Mouse (Mus musculus) ES-E14 (cell line): ENCODE measurements around the gene Podn. TPM values are rescaled to one million over a fixed set of nuclear protein-coding genes. Genes with fewer than 3 reads are reported as not detected.

ENCODE experiments used
- DNase-seq: peaks from one replicate; pipeline ENCODE4 v3.0.0-alpha.2; 2013; ENCODE audit warnings: low read depth, low spot score
- H3K27ac ChIP-seq: 2 replicates; pipeline ENCODE4 v1.5.1; 2012; ENCODE audit warnings: low read depth, mild to moderate bottlenecking, low read length, moderate library complexity, mixed read lengths; ENCODE audit not compliant: poor library complexity, insufficient read depth, severe bottlenecking
- H3K36me3 ChIP-seq: 2 replicates; pipeline ENCODE4 v1.6.1; 2012; ENCODE audit warnings: mild to moderate bottlenecking, low read length, moderate library complexity, mixed read lengths; ENCODE audit not compliant: control insufficient read depth, poor library complexity, insufficient read depth, severe bottlenecking
- H3K4me1 ChIP-seq, 2 experiments: fragments of 150-350 bp in 1 of 2; sonication (generic) in 1 of 2; 2 replicates each; pipeline ENCODE4 v1.6.1; 2012; ENCODE audit warnings: low read length in 2 of 2, mild to moderate bottlenecking in 1 of 2, mixed read lengths in 1 of 2; ENCODE audit not compliant: control insufficient read depth in 2 of 2, insufficient read depth in 2 of 2, poor library complexity in 1 of 2
- H3K4me3 ChIP-seq, 2 experiments: fragments of 150-350 bp in 1 of 2; sonication (generic) in 1 of 2; 2 replicates each; pipeline ENCODE4 v1.5.1; 2012; ENCODE audit warnings: low read length in 2 of 2, low read depth in 1 of 2, mild to moderate bottlenecking in 1 of 2, mixed read lengths in 1 of 2; ENCODE audit not compliant: insufficient read depth in 1 of 2, poor library complexity in 1 of 2, severe bottlenecking in 1 of 2
- H3K9ac ChIP-seq: 2 replicates; pipeline ENCODE4 v1.6.1; 2012; ENCODE audit warnings: low read depth, mild to moderate bottlenecking, low read length, mixed read lengths; ENCODE audit not compliant: poor library complexity, insufficient read depth, severe bottlenecking
- H3K9me3 ChIP-seq: fragments of 150-350 bp; sonication (generic); 2 replicates; pipeline ENCODE4 v1.6.1; 2012; ENCODE audit warnings: low read depth, mild to moderate bottlenecking, low read length; ENCODE audit not compliant: control insufficient read depth, insufficient read depth
- CHD2 ChIP-seq: IDR thresholded peaks from 2 replicates; pipeline ENCODE4 v1.6.1; 2014; ENCODE audit warnings: mild to moderate bottlenecking, low read depth, low read length, inconsistent platforms
- HCFC1 ChIP-seq: IDR thresholded peaks from 2 replicates; pipeline ENCODE4 v1.6.1; 2012; ENCODE audit warnings: low read length, inconsistent platforms, borderline replicate concordance; ENCODE audit not compliant: insufficient read depth
- MAFK ChIP-seq: IDR thresholded peaks from 2 replicates; pipeline ENCODE4 v1.6.1; 2014; ENCODE audit warnings: mild to moderate bottlenecking, low read depth, low read length, inconsistent platforms; ENCODE audit not compliant: insufficient read depth
- ZC3H11A ChIP-seq: IDR thresholded peaks from 2 replicates; pipeline ENCODE4 v1.6.1; 2012; ENCODE audit warnings: low read depth, mild to moderate bottlenecking, inconsistent platforms, low read length, borderline replicate concordance
- ZNF384 ChIP-seq: IDR thresholded peaks from 2 replicates; pipeline ENCODE4 v1.6.1; 2012; ENCODE audit warnings: low read depth, low read length, inconsistent platforms
- in situ Hi-C, 2 experiments: fragments of 600-800 bp; cut with MboI; formaldehyde crosslinking; loops; one replicate each; pipeline ENCODE4 v1.15.1; 2025; ENCODE audit warnings: low sequenced_read_pairs in 2 of 2, inconsistent platforms in 1 of 2; ENCODE audit not compliant: unreplicated experiment in 2 of 2
- total RNA-seq: library from RNA; depleted of rRNA; stranded (reverse); fragments of 300-350 nt; gene quantifications from 2 replicates; pipeline ENCODE4 v1.2.3, GENCODE M21; 2012

Gene Podn
- total RNA-seq, 1 experiment: 1.0 TPM

- no peaks in the 10 kb centered on the region for H3K36me3 ChIP-seq
- no peak for DNase-seq
- H3K9me3 ChIP-seq: no peaks in the 10 kb centered on the region; the same call in 1 of the 2 replicates
- H3K27ac ChIP-seq: no peak overlapping the region
- in situ Hi-C loops: no loop called here
- no peak overlapping the region for H3K4me3 ChIP-seq
- H3K9ac ChIP-seq: no peak overlapping the region
- no peaks in the 10 kb centered on the region for H3K4me1 ChIP-seq
- TF ChIP-seq ZC3H11A (no peak), MAFK (no peak), HCFC1 (no peak), CHD2 (no peak), ZNF384 (no peak)
These were observed 40.7 kb upstream of the Podn start for GRCm38 (mm10) chr4:108136938-108137337.

GRCm38 (mm10) chr4:108130452-108130851 lies 34.2 kb upstream of the Podn start:
- Histone ChIP-seq H3K27ac (no peak overlapping the region), H3K36me3 (no peaks in the 10 kb centered on the region), H3K9ac (no peak overlapping the region), H3K9me3 (no peaks in the 10 kb centered on the region), H3K4me3 (no peak overlapping the region), H3K4me1 (no peaks in the 10 kb centered on the region)
- in situ Hi-C loops: no loop called here
- no peak for DNase-seq
- TF ChIP-seq ZNF384: no peak
- TF ChIP-seq MAFK: no peak
- no peak for TF ChIP-seq CHD2
- TF ChIP-seq HCFC1: no peak
- TF ChIP-seq ZC3H11A: no peak

GRCm38 (mm10) chr4:108128339-108128738 lies 32.1 kb upstream of the Podn start:
- in situ Hi-C loops: no loop called here
- Histone ChIP-seq H3K4me3 (no peak overlapping the region), H3K27ac (no peak overlapping the region), H3K9ac (no peak overlapping the region), H3K9me3 (no peaks in the 10 kb centered on the region), H3K36me3 (no peaks in the 10 kb centered on the region), H3K4me1 (no peaks in the 10 kb centered on the region)
- no peak for TF ChIP-seq ZC3H11A
- TF ChIP-seq ZNF384: no peak
- TF ChIP-seq CHD2: no peak
- TF ChIP-seq MAFK: no peak
- no peak for TF ChIP-seq HCFC1
- DNase-seq: no peak

GRCm38 (mm10) chr4:108127516-108127915 lies 31.3 kb upstream of the Podn start:
- no peak overlapping the region for H3K9ac ChIP-seq
- no peaks in the 10 kb centered on the region for H3K9me3 ChIP-seq
- in situ Hi-C loops: no loop called here
- no peak overlapping the region for H3K27ac ChIP-seq
- TF ChIP-seq HCFC1 (no peak), ZNF384 (no peak), CHD2 (no peak), ZC3H11A (no peak), MAFK (no peak)
- no peaks in the 10 kb centered on the region for H3K4me1 ChIP-seq
- H3K36me3 ChIP-seq: no peaks in the 10 kb centered on the region
- no peak for DNase-seq
- no peak overlapping the region for H3K4me3 ChIP-seq

GRCm38 (mm10) chr4:108126260-108126659 lies 30.0 kb upstream of the Podn start:
- no peaks in the 10 kb centered on the region for H3K9me3 ChIP-seq
- no peaks in the 10 kb centered on the region for H3K4me1 ChIP-seq
- in situ Hi-C loops: no loop called here
- no peak overlapping the region for H3K9ac ChIP-seq
- no peak overlapping the region for H3K27ac ChIP-seq
- no peaks in the 10 kb centered on the region for H3K36me3 ChIP-seq
- no peak for TF ChIP-seq MAFK
- TF ChIP-seq ZNF384: no peak
- TF ChIP-seq HCFC1: no peak
- no peak for TF ChIP-seq CHD2
- TF ChIP-seq ZC3H11A: no peak
- no peak overlapping the region for H3K4me3 ChIP-seq
- no peak for DNase-seq
